Mouse (Mus musculus): ENCODE measurements at regions not wholly inside any gene's neighbourhood (a gene's known extent, or its start where the extent isn't known, plus 50 kb on each side); places are given as distances from the start of the nearest gene placed in this dataset.

- TF ChIP-seq POLR2A (IDR thresholded peaks at IDR 0.05; ENCODE audit: borderline replicate concordance, insufficient read depth, low read length) (no peak), CTCF (IDR thresholded peaks at IDR 0.05; ENCODE audit: borderline replicate concordance, insufficient read depth, low read depth, low read length) (no peak)
Observed at GRCm38 (mm10) chr3:9343586-9343985, 266.3 kb downstream of the Zfp704 start.

All from cerebellum, adult 2 months (tissue).